8 mouse cellular contexts compared by ENCODE assay signal in genomic region chr7:27329326-27329947, GRCm38 (mm10). TPM values are rescaled to one million over a fixed set of nuclear protein-coding genes. Genes with fewer than 3 reads are reported as not detected.
A peak's percentile ranks its signal among the peaks of the same experiment; 100 is the strongest.
DNase-seq lines count a peak whose midpoint lies in the region; ATAC-seq and TF ChIP-seq lines count a peak whose summit lies in the region.

No protein-coding gene starts in this region.

- H3K36me3 ChIP-seq in intestine, postnatal 0 days (ENCODE audit: control insufficient read depth, insufficient read depth) = no peaks in the 10 kb centered on the region
- no peaks in the 10 kb centered on the region for H3K36me3 ChIP-seq in limb, embryonic 12.5 days
- no peaks in the 10 kb centered on the region for H3K36me3 ChIP-seq in midbrain, embryonic 13.5 days

- H3K4me3 ChIP-seq in cortical plate, adult 2 months (ENCODE audit: insufficient read depth, low read length) = no peak overlapping the region
- H3K4me3 ChIP-seq in intestine, postnatal 0 days (ENCODE audit: low read depth, low read length) = peak overlapping the region; percentile 21
- peak overlapping the region; percentile 44 for H3K4me3 ChIP-seq in limb, embryonic 12.5 days (replicated peaks)
- peak overlapping the region; percentile 22 for H3K4me3 ChIP-seq in midbrain, embryonic 13.5 days (replicated peaks)

- no peak overlapping the region for H3K9ac ChIP-seq in intestine, postnatal 0 days (ENCODE audit: low read depth, low read length)
- H3K9ac ChIP-seq in limb, embryonic 12.5 days (replicated peaks) = no peak overlapping the region; the same call in 1 of the 2 replicates
- no peak overlapping the region; the same call in 1 of the 2 replicates for H3K9ac ChIP-seq in midbrain, embryonic 13.5 days (replicated peaks)

- peaks cover 60% of the 10 kb centered on the region for H3K27me3 ChIP-seq in intestine, postnatal 0 days (replicated peaks; ENCODE audit: control insufficient read depth, insufficient read depth, low read length)
- H3K27me3 ChIP-seq in limb, embryonic 12.5 days = peaks cover 100% of the 10 kb centered on the region
- H3K27me3 ChIP-seq in midbrain, embryonic 13.5 days = peaks cover 99% of the 10 kb centered on the region

- no peaks in the 10 kb centered on the region for H3K9me3 ChIP-seq in intestine, postnatal 0 days (ENCODE audit: control insufficient read depth)
- no peaks in the 10 kb centered on the region for H3K9me3 ChIP-seq in limb, embryonic 12.5 days
- no peaks in the 10 kb centered on the region for H3K9me3 ChIP-seq in midbrain, embryonic 13.5 days

- H3K4me2 ChIP-seq in intestine, postnatal 0 days (replicated peaks; ENCODE audit: low read depth) = peak overlapping the region; percentile 55
- H3K4me2 ChIP-seq in limb, embryonic 12.5 days = peak overlapping the region; percentile 53
- peak overlapping the region; percentile 44 for H3K4me2 ChIP-seq in midbrain, embryonic 13.5 days (replicated peaks)

- no peak for ATAC-seq in intestine, postnatal 0 days
- no peak for ATAC-seq in limb, embryonic 12.5 days (ENCODE audit: insufficient number of reproducible peaks, insufficient read depth, low FRiP score, low TSS enrichment, low read depth)
- ATAC-seq in midbrain, embryonic 13.5 days = peak; percentile 37
- ATAC-seq in erythroblast, adult 5-6 weeks (replicated peaks; ENCODE audit: low FRiP score, poor library complexity, severe bottlenecking) = no peak

- H3K27ac ChIP-seq in cortical plate, adult 2 months (ENCODE audit: insufficient read depth, low read length) = no peak overlapping the region
- no peak overlapping the region for H3K27ac ChIP-seq in intestine, postnatal 0 days (ENCODE audit: low read depth, low read length)
- no peak overlapping the region for H3K27ac ChIP-seq in limb, embryonic 12.5 days
- H3K27ac ChIP-seq in midbrain, embryonic 13.5 days = no peak overlapping the region

- DNase-seq in adrenal gland, adult (ENCODE audit: inconsistent age in 2 of 2, low spot score in 1 of 2) = peak; percentile 82 to 94
- peak; percentile 85 to 91 for DNase-seq in gastrocnemius, postnatal 4 days (ENCODE audit: low spot score in 2 of 2)
- peak; percentile 84 to 97 for DNase-seq in spleen, adult 18-20 months

- 8% methylated on average over 45 of the region's 45 CpGs for WGBS in intestine, postnatal 0 days
- 3% methylated on average over 45 of the region's 45 CpGs for WGBS in limb, embryonic 12.5 days
- 3% methylated on average over 45 of the region's 45 CpGs for WGBS in midbrain, embryonic 13.5 days

- TF ChIP-seq CTCF in cortical plate, adult 2 months (IDR thresholded peaks at IDR 0.05; ENCODE audit: extremely low read depth, insufficient read depth, low read length) = peak; percentile 41; the same call in 1 of the 2 replicates
- peak; percentile 87 for TF ChIP-seq CTCF in intestine, postnatal 0 days (IDR thresholded peaks at IDR 0.05; ENCODE audit: low read depth)

- peaks cover 5% of the 10 kb centered on the region for H3K4me1 ChIP-seq in cortical plate, adult 2 months (ENCODE audit: control insufficient read depth, insufficient read depth, low read length)
- H3K4me1 ChIP-seq in intestine, postnatal 0 days (replicated peaks; ENCODE audit: control insufficient read depth, insufficient read depth, low read length) = peaks cover 8% of the 10 kb centered on the region; the same call in 1 of the 2 replicates
- peaks cover 57% of the 10 kb centered on the region for H3K4me1 ChIP-seq in limb, embryonic 12.5 days (replicated peaks)
- H3K4me1 ChIP-seq in midbrain, embryonic 13.5 days (replicated peaks) = peaks cover 57% of the 10 kb centered on the region

- TF ChIP-seq POLR2A in cortical plate, adult 2 months (IDR thresholded peaks at IDR 0.05; ENCODE audit: extremely low read depth, insufficient read depth, low read length) = no peak

RNA-seq across cellular contexts. Expression of gene Ltbp4, which starts 8.1 kb away (rescaled TPM):
- polyA plus RNA-seq in cortical plate, adult 2 months (2012; rRNA removed) = 54.5 and 62.3 TPM in 2 replicates
- total RNA-seq in gastrocnemius, postnatal 4 days (2021) = 100 to 1,000 TPM; 152 to 169 TPM
- 40.7 and 43.7 TPM in 2 replicates for polyA plus RNA-seq in intestine, postnatal 0 days (2015; fragmentation: Nextera tagmentation; extraction: Ambion mirVana)
- 15.2 and 15.8 TPM in 2 replicates for polyA plus RNA-seq in limb, embryonic 12.5 days (2016; fragmentation: Nextera tagmentation; extraction: Ambion mirVana)
- polyA plus RNA-seq in midbrain, embryonic 13.5 days (2015; fragmentation: Nextera tagmentation; extraction: Ambion mirVana) = 8.0 and 9.1 TPM in 2 replicates
- not detected in 2 replicates for total RNA-seq in erythroblast, adult 5-6 weeks (2015; ENCODE audit: low replicate concordance)
- 1.2 TPM in 1 of 2 replicates, not detected in the other for total RNA-seq in erythroblast, adult 5-6 weeks (2017; ENCODE audit: low replicate concordance)

RNA-seq across cellular contexts. Expression of gene Shkbp1, which starts 26.4 kb away (rescaled TPM):
- 64.2 and 73.8 TPM in 2 replicates for polyA plus RNA-seq in cortical plate, adult 2 months (2012; rRNA removed)
- total RNA-seq in gastrocnemius, postnatal 4 days (2021) = 10 to 100 TPM; 11.0 to 11.5 TPM
- polyA plus RNA-seq in intestine, postnatal 0 days (2015; fragmentation: Nextera tagmentation; extraction: Ambion mirVana) = 26.9 and 29.1 TPM in 2 replicates
- polyA plus RNA-seq in limb, embryonic 12.5 days (2016; fragmentation: Nextera tagmentation; extraction: Ambion mirVana) = 59.5 and 59.9 TPM in 2 replicates
- polyA plus RNA-seq in midbrain, embryonic 13.5 days (2015; fragmentation: Nextera tagmentation; extraction: Ambion mirVana) = 67.2 and 84.3 TPM in 2 replicates
- total RNA-seq in erythroblast, adult 5-6 weeks (2015; ENCODE audit: low replicate concordance) = 9.0 and 13.3 TPM in 2 replicates
- total RNA-seq in erythroblast, adult 5-6 weeks (2017; ENCODE audit: low replicate concordance) = 3.4 and 10.0 TPM in 2 replicates

RNA-seq across cellular contexts. Expression of gene Gm20479, which starts 27.8 kb away (rescaled TPM):
- 0.75 TPM in 1 of 2 replicates, not detected in the other for polyA plus RNA-seq in cortical plate, adult 2 months (2012; rRNA removed)
- total RNA-seq in gastrocnemius, postnatal 4 days (2021) = not detected
- polyA plus RNA-seq in intestine, postnatal 0 days (2015; fragmentation: Nextera tagmentation; extraction: Ambion mirVana) = 0.61 and 0.72 TPM in 2 replicates
- polyA plus RNA-seq in limb, embryonic 12.5 days (2016; fragmentation: Nextera tagmentation; extraction: Ambion mirVana) = 0.42 TPM in 1 of 2 replicates, not detected in the other
- polyA plus RNA-seq in midbrain, embryonic 13.5 days (2015; fragmentation: Nextera tagmentation; extraction: Ambion mirVana) = 0.53 TPM in 1 of 2 replicates, not detected in the other
- total RNA-seq in erythroblast, adult 5-6 weeks (2015; ENCODE audit: low replicate concordance) = not detected in 2 replicates
- not detected in 2 replicates for total RNA-seq in erythroblast, adult 5-6 weeks (2017; ENCODE audit: low replicate concordance)
